8 mouse cellular contexts compared by ENCODE assay signal in genomic region chr6:140514205-140515110, GRCm38 (mm10).
DNase-seq lines count a peak whose midpoint lies in the region; ATAC-seq lines count a peak whose summit lies in the region.

No protein-coding gene starts in this region.

- WGBS in heart, embryonic 10.5 days: 14% methylated on average over 8 of the region's 8 CpGs
- 22% methylated on average over 8 of the region's 8 CpGs for WGBS in kidney, embryonic 16.5 days
- WGBS in midbrain, embryonic 13.5 days: 16% methylated on average over 8 of the region's 8 CpGs

- no peak overlapping the region for H3K9ac ChIP-seq in kidney, embryonic 16.5 days (replicated peaks; ENCODE audit: low read length)
- H3K9ac ChIP-seq in midbrain, embryonic 13.5 days (replicated peaks): no peak overlapping the region

- peak; percentile 55 for DNase-seq in cerebellum, adult 18-20 months
- DNase-seq in cerebellum, postnatal 4 days (ENCODE audit: low spot score in 2 of 2): no peak
- peak; percentile 38 to 46 for DNase-seq in adrenal gland, postnatal 36 days
- no peak for DNase-seq in heart, embryonic 10.5 days (ENCODE audit: low spot score)
- DNase-seq in layer of hippocampus, postnatal 10 days (ENCODE audit: low spot score in 2 of 2): no peak
- DNase-seq in urinary bladder, postnatal 14 days (ENCODE audit: low spot score): no peak

- H3K4me3 ChIP-seq in heart, embryonic 10.5 days: no peak overlapping the region
- H3K4me3 ChIP-seq in kidney, embryonic 16.5 days (ENCODE audit: low read length): no peak overlapping the region
- H3K4me3 ChIP-seq in midbrain, embryonic 13.5 days (replicated peaks): no peak overlapping the region

- H3K27ac ChIP-seq in heart, embryonic 10.5 days: peak overlapping the region; percentile 77; the same call in 1 of the 2 replicates
- 0 out of 2 replicates have a peak overlapping the region, but pooled peaks have one; percentile 14 for H3K27ac ChIP-seq in kidney, embryonic 16.5 days (ENCODE audit: low read length)
- peak overlapping the region; percentile 53; the same call in 1 of the 2 replicates for H3K27ac ChIP-seq in midbrain, embryonic 13.5 days

- H3K4me2 ChIP-seq in kidney, embryonic 16.5 days (replicated peaks; ENCODE audit: low read depth, low read length): no peak overlapping the region; the same call in 1 of the 2 replicates
- H3K4me2 ChIP-seq in midbrain, embryonic 13.5 days (replicated peaks): no peak overlapping the region

- no peaks in the 10 kb centered on the region for H3K27me3 ChIP-seq in heart, embryonic 10.5 days (ENCODE audit: insufficient read depth, poor library complexity, severe bottlenecking)
- H3K27me3 ChIP-seq in kidney, embryonic 16.5 days (ENCODE audit: insufficient read depth, low read length): no peaks in the 10 kb centered on the region
- H3K27me3 ChIP-seq in midbrain, embryonic 13.5 days: no peaks in the 10 kb centered on the region

- H3K36me3 ChIP-seq in heart, embryonic 10.5 days: no peaks in the 10 kb centered on the region
- H3K36me3 ChIP-seq in kidney, embryonic 16.5 days (ENCODE audit: insufficient read depth, low read length): no peaks in the 10 kb centered on the region
- H3K36me3 ChIP-seq in midbrain, embryonic 13.5 days: no peaks in the 10 kb centered on the region

- no peak for ATAC-seq in kidney, embryonic 16.5 days (ENCODE audit: low FRiP score, low TSS enrichment)
- peak; percentile 49 for ATAC-seq in midbrain, embryonic 13.5 days

- H3K9me3 ChIP-seq in heart, embryonic 10.5 days: no peaks in the 10 kb centered on the region
- no peaks in the 10 kb centered on the region for H3K9me3 ChIP-seq in kidney, embryonic 16.5 days (ENCODE audit: low read length)
- no peaks in the 10 kb centered on the region for H3K9me3 ChIP-seq in midbrain, embryonic 13.5 days

- H3K4me1 ChIP-seq in heart, embryonic 10.5 days: peaks cover 38% of the 10 kb centered on the region
- H3K4me1 ChIP-seq in kidney, embryonic 16.5 days (ENCODE audit: insufficient read depth, low read length): peaks cover 17% of the 10 kb centered on the region; the same call in 1 of the 2 replicates
- H3K4me1 ChIP-seq in midbrain, embryonic 13.5 days (replicated peaks): peaks cover 43% of the 10 kb centered on the region

Comparison
In these comparisons a context has a peak if more than half of its experiments do, and no peak if none do; other contexts are left out.
1. DNase-seq: peak in cerebellum, adult 18-20 months (2 of 2) and adrenal gland, postnatal 36 days (2 of 2); none in cerebellum, postnatal 4 days (0 of 2), heart, embryonic 10.5 days (single experiment), layer of hippocampus, postnatal 10 days (0 of 2) and urinary bladder, postnatal 14 days (single experiment).
2. H3K27ac ChIP-seq: peak in every context shown above with its lines; median percentile 77 in heart, embryonic 10.5 days; 53 in midbrain, embryonic 13.5 days; 14 in kidney, embryonic 16.5 days.